Mouse (Mus musculus): Measurements from ENCODE around the gene Kat5.
A peak's percentile ranks its signal among the peaks of the same experiment; 100 is the strongest.

The Kat5 gene

DNA sequence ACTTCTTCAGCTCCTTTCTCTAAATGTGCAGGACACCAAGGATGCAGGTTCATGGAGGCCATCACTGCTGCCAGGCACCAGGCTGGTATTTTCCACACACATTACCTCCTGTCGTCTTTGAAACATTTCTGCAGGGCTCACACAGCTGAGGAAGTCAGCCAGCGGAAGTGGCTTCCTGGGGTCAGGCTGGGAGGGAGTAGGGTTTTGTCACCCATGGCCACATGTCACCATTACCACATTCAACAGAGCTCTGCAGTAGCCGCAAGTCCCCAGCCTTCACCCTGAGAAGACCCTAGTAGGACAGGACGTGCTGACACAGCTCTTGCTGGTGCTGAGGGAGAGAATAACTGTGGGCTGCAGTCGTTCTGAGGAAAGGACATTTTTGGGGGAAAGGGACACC is 38.2 kb downstream of the Kat5 start:
- no peak for DNase-seq (ENCODE audit: low spot score)

DNA sequence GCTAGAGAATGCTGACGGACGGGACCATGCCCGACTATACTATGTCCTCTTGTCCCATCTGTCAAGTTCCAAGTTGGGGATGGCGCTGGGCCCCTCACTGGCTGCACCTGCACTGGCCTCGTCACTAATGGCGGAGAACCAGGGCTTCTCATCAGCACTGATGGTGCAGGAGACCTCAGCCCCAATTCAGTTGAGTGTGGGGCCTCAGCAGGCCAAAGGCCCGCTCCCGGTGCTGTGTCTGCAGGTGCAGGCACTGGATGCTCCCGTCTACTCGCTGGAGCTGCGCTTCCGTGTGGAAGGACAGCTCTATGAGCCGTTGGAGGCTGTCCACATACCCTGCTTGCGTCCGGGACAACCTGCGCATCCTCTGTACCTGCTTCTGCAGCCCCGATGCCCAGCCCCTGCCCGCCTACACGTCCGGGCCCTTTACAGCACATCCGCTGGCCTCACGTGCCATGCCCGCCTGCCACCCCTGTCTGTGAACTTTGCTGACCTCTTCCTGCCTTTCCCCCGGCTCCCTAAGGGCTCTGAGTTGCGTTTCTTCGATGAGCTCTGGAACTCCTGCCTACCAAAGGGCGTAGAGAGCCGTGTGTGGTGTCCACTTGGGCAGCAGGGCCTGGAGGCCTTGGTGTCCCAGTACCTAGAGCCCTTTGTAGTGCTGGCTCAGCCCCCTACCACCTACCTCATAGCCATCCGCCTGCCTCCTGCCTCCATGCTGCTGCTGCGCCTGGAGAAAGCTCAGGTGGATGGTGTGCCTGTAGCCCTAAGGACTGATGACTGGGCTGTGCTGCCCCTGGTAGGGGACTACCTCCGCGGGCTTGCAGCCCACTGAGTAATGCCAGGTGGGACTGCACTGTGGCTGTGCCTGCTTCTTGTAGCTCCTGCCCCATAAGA is 39.4 kb downstream of the Kat5 start:
- DNase-seq (ENCODE audit: low spot score), result no peak

DNA sequence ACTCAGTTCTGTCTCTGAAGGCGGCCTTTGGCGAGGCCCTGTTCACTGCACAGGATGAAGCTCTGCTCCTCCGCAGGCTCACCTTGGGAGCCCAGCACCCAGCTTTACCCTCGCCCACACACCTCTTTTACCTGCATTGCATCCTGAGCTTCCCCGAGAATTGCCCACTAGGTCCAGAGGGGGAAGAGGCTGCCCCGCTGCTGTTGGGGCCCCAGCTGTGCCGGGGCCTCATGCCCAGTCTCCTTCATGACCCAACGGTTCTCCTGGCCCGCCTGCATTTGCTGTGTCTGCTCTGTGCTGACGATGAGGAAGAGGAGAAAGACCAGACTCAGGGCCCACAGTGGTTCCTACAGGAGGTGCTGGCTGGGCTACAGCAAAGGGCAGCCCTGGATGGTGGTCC is 40.5 kb downstream of the Kat5 start:
- DNase-seq (ENCODE audit: low spot score), result no peak

DNA sequence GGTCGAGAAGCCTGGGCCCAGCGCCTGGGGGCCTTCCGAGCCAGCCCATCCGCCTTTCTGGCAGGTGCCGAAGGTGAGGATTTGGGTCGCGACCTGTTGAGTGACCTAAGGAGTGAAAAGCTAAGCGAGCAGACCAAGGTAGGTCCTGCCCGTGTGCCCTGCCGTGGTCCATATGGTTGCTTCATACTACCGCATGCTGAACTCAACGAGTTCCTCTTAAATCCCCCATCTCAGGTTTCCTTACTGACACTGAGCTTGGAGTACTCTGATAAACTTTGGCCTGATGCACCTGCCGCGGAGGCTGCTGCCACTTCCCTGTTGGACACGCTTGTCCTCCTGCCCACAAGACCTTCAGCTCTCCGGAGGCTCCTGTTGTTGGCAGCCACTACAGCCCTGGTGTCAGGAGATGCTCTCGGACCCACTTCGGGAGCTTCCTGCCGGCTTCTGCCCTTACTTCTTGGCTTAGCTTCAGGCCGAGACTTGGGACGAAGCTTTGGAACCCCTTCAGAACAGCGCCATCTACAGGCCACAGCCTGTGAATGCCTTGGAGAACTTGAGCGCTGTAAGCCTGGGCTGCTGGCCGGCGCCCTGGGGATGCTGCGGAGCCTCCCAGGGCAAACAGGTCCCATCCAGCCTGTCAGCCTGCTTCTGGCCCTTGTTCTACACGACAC is 41.4 kb downstream of the Kat5 start:
- DNase-seq (ENCODE audit: low spot score), result peak; percentile 78

DNA sequence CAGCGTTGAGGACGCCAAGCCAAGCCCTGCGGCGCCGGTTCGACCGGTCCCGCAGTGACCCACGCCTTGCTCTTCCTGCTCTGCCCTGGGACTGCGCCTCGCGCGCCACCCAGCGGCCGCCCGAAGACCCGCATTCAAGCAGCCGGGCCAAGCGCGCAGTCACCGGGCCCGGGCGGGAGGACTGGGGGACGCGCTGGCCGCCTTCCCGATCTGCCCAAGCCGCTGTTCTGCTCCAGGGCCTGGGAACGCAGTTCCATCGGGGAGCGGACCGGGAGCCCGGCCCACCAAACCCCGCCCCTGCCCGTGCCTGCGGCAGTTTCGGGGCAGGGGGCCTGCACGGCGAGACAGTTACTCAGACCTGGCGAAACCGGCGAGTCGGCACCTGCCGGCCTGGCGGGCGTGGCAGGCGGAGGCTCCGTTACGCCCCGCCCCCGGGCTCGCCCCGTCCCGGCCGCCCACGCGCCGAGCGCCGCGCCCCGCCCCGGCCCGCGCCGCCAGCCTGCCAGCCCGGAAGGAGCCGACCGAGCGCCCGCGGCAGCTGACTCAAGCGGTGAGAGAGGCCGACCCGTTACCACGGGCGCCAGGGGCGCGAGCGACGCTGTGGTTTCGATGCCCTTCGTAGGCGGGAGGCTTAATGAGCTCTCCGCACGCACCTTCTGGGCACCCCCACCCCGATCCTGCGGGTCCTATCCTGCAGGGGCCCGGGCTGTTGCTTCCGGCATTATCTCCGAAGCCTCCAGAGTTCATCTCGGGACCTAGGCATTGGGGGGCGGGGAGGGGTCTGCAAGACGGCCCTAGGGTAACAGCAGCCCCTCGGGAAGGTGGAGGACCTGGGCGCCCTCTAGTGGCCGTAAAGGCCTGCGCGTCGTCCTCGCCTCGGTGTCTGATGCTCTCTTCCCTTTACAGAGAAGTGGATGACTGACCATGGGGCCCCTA is 42.2 kb downstream of the Kat5 start, which contains the start of gene Ap5b1:
TSS of gene Ap5b1 (plus strand) at position 492 of the 936 bp plus-strand sequence.
- peak; percentile 86 for DNase-seq (ENCODE audit: low spot score)

DNA sequence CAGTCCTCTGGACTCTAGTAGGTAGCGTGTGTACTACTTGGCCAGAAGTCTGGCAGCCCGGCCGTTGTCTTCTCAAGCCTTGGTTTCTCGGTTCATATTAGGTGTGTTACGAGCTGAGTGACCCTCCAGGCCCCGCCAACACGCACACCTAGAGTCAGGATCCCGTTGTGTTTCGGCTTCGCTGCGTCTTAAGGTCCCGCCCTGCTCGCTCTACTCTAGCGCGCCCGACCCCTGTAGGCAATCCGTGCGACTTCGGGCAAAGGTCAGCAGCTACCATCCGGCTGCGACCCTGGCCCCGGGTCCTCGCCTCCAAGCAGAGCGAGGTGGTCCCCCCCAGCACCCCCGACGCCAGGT is 42.9 kb downstream of the Kat5 start:
- no peak for DNase-seq (ENCODE audit: low spot score)

DNA sequence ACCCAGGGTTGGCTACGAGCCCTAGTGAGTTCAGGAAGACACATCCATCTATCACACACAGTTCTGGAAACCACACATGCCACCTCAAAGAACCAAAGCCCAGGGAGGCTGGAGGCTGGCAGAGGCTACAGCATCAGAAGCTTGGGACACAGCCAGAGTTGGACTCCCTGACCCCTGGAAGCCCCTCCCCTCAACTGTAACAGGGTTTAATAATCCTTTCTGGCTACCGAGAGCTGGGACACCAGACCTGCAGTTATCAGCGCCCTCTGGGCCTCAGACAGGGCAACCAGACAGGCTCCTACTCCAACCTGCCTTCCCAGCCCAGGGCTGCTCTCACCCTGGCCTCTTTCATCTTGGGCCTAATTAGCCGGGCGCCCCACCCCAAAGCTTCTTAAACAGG is 43.7 kb downstream of the Kat5 start:
- DNase-seq (ENCODE audit: low spot score), result no peak

DNA sequence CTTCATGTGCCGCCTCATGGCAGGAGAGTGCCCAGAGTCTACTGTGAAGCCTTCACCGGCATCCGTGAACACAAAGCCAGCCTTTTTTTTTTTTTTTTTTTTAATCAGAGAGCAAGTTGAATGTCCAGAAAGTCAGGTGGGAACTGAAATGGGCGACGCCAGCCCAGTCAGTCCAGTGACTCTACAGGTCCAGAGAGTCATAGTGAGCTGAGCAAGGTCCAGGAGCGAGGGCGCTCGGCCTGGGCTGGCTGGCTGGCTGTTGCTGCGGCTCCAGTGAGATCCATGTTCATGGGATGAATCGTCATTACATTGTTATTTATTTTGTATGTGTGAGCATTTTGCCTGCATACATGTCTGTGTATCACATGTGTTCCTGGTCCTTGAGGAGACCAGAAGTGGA is 47.3 kb downstream of the Kat5 start:
- DNase-seq (ENCODE audit: low spot score), result no peak

DNA sequence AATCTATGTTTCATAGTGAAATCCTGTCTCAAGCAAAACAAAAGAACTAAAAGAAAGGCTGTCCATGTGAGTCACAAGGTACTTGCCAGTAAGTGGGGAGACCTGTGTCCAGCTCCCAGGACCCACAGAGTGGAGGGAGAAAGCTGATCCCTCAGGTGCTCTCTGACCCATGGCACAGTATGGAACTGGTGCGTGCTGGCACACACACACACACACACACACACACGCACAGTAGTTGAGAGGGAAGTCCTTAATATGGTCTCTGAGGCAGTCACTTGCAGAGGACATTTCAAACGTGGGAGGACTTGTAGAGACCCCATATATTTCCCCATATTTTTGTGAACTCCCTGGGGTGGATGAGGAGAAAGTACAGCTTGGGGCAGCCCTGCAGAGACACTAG is 48.2 kb downstream of the Kat5 start:
- no peak for DNase-seq (ENCODE audit: low spot score)

DNA sequence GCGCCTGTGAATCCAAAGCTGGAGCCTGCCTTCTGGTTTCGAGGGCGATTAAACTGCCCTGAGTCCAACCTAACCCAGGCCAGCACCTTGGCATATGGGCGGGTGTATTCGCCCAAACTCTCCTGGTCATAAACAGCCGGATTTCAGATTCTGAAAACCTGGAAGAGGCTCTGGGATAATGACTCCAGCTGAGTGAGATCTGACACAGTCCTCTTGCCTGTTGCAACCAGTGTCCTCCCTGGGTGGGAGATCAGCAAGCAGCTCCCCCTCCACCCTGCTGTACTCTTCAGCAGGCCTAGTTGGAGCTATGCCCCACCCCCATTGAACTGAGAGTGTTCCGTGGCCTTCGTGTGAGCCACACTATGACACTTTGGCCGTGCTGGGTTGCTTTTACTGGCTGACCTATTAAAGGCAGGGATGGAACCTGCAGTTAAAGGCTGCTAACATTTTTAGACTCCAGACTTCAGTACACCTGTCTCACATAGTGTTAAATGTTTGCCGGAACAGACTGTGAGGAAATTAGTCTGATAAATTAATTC is 48.7 kb downstream of the Kat5 start:
- no peak for DNase-seq (ENCODE audit: low spot score)

DNA sequence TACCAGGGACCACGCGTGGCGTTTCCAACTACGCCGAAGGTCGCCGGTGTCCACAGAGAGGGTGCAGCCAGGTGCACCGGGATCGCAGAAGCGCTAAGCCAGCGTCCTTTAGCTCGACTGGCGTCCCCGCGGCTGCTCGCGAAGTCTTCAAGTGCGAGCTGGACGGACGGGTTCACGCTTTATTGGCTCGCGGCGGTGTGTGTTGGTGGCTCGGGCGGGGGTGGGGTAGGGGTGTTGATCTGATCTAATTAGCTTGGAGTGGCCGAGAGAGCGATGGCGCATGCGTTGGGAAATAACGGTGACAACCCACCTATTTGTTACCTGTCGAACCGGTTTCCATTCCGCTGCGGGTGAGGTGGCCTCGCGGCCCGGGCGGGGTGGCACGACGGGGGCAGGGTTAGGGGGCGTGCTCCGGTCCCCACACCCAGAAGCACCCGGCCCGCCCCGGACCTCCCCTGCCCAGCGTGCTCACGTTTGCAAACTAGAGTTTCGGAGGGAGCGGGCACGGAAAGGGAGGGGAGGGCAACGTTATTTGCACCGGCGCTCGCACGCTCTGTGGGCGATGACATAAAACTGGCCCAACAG is 49.5 kb downstream of the Kat5 start, which contains the start of gene Ovol1:
TSS of gene Ovol1 (minus strand) at position 190 of the 585 bp plus-strand sequence.
- DNase-seq (ENCODE audit: low spot score), result no peak

DNA sequence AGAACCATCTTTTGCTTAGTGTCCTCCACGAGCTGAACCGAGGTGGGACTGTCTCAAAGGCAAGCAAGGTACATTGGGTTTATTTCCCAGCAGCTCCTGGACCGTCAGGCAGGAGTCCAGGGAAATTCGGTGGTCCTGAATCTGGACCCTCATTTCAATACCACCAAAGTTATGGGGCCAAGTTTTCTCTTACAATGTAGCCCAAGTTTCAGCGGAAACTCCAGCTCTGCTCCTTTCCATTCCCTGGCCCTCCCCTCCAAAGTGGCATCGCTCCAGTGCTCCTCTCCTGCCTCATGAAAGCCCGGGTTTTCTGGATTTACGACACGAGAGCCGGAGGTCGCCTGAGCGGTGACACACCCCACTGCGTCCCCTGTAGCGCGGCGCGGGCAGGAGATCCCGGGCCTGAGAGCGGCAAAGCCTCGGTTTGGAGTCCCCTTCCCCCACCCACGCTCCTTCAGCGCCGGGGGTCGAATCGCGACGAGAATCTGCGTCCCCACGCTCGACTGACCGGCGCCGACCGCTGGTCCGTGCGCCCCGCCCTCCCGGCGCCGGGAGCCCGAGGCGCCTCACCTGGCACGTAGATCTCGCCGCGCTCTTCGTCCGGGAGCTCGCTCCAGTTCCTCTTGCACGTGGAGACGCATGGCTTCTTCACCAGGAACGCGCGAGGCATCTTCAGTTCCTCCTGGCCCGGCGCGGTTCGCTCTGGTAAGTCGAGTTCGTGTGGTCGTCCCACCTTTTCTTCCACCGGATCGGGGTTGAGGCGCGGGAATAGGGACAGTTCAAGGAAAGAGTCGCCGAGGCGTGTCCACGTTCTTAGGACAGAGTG is 50.2 kb downstream of the Kat5 start:
- DNase-seq (ENCODE audit: low spot score), result no peak

DNA sequence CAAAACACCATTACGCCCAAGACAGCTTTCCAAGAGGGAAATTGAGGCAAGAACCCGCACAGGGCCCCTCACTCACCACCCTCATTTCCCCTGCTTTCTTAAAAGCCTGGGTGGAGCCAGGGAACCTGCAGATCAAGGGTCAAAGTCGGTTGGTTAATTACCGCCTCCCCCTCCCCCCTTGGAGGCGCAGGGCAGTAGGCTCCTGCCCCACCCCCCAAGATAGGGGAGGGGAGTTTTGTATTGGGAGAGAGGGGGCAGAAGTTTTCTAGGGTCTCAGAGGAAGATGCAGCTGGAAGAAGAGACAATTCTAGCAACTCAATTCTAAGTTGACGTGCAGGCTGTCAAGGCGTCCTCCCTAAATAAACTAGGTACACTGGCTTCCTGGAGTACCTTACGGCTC is 50.8 kb downstream of the Kat5 start:
- DNase-seq (ENCODE audit: low spot score), result no peak

DNA sequence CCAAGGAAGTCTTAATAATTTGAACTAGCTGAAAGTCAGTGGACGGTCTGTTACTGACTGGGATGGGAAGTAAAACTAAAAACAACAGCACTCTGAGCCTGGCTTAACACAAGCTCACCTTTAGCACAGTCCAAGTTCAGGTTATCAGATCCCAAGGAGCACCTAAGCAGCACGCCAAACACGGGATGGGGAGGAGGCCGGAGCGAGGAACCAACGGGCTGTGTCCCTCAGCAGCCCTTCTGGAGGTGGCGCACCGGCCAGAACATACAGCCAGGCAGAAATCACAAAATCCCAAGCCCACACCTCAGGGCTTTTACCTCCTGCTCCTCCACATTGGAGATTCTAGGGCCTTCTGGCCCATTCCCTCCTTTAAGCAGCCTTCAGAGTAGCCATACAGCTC is 51.3 kb downstream of the Kat5 start:
- no peak for DNase-seq (ENCODE audit: low spot score)

DNA sequence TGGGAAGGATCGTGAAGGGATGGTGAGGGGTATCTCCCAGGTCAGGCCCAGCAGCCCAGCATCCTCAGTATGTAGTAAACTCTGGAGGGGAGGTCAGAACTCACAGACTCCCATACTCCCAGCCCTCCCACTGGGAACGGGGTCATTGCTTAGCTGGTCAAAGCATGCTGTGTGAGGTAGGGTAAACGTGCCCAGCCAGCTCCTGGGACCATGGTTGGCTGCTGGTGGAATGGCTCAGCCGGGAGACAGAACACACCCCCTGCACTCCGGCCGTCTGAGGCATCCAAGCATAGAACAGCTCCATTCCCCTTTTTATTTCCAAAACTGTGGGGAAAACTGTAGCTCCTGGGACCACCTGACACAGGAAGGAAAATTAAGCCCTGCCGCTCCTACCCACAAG is 51.9 kb downstream of the Kat5 start:
- no peak for DNase-seq (ENCODE audit: low spot score)

DNA sequence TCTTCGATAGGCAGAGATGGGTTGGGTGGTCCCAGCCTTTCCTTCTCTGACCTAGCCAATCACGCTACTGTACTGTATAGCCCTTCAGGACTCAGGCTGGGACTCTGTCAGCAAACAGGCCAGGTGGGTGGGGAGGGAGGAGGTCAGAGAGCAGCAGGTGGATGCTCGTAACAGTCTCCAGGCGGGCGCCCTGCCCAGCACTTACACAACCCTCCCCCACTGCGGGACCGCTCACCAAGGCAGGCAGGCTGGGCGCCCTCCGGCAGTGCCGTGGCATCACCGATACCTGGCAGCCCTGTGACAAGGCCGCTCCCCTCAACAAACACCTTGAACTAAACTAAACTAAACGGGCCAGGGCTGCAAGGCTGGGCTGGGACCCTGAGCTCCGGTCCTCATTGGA is 55.8 kb downstream of the Kat5 start:
- no peak for DNase-seq (ENCODE audit: low spot score)

DNA sequence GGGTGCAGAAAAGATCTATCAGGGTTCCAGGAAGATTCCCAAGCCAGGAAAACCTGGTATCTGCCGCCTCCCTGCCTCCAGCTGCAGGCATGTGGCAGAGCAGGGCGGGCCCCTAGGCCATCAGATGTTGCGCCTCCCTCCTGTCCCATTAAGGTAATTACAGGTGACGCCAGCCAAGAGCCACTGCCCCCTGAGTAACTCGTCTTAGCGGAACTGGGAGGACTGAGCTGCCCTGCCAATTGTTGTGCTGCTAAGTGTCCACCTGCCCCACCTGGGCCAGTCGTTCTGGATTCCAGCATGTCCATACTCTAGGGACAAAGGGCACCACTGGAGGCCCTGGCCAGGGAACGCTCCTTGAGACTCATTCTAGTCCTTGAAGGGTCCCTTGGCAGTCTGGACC is 56.2 kb downstream of the Kat5 start:
- DNase-seq (ENCODE audit: low spot score), result no peak

Data from ovary, postnatal 14 days (tissue).